ENCODE assay signal across 10 mouse cellular contexts in the genomic region with DNA sequence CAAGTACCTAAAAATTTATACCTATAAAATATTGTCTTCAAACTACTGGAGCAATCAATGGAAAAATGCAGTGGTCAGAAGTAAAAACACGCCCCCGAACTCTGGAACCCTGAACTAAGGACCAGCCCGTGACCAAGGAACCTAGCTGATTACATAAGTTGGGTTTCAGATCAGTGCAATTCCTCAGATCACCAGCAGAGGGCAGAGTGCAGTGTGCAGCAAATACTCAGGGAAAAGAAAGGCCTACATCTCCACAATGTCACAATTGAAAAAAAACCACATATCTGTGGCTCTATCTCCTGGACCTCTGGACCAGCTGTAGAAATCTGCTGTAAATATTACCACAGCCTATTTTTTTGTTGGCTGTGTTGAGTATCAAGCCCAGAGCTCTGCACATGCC. TPM values are rescaled to one million over a fixed set of nuclear protein-coding genes. Genes with fewer than 3 reads are reported as not detected.
DNase-seq lines count a peak whose midpoint lies in the region; ATAC-seq and TF ChIP-seq lines count a peak whose summit lies in the region.
"Had no signal": no experiment of that assay in that cellular context is flagged by ENCODE, and none has a peak within 500 bp of the region (broad histone marks: within the 10 kb centered on the region; RNA-seq: fewer than 3 reads in every experiment).

No protein-coding gene starts in this region.

- no peaks in the 10 kb centered on the region for H3K4me1 ChIP-seq in kidney, embryonic 15.5 days
- H3K4me1 ChIP-seq in forebrain, postnatal 0 days (ENCODE audit: insufficient read depth), result no peaks in the 10 kb centered on the region
- H3K4me1 ChIP-seq in intestine, postnatal 0 days (replicated peaks; ENCODE audit: control insufficient read depth, insufficient read depth, low read length), result no peaks in the 10 kb centered on the region
- no peaks in the 10 kb centered on the region for H3K4me1 ChIP-seq in limb, embryonic 14.5 days (ENCODE audit: control insufficient read depth, insufficient read depth, low read length)
- peaks cover 8% of the 10 kb centered on the region for H3K4me1 ChIP-seq in thymus, adult 2 months (replicated peaks; ENCODE audit: control insufficient read depth, insufficient read depth, low read length)
- H3K4me1 ChIP-seq: embryonic facial prominence, embryonic 13.5 days; neural tube, embryonic 13.5 days had no signal

- no peak overlapping the region for H3K4me3 ChIP-seq in kidney, embryonic 15.5 days (replicated peaks)
- H3K4me3 ChIP-seq in forebrain, postnatal 0 days (ENCODE audit: low read depth, low read length), result no peak overlapping the region
- no peak overlapping the region for H3K4me3 ChIP-seq in intestine, postnatal 0 days (ENCODE audit: low read depth, low read length)
- no peak overlapping the region for H3K4me3 ChIP-seq in limb, embryonic 14.5 days (replicated peaks; ENCODE audit: low read length)
- no peak overlapping the region for H3K4me3 ChIP-seq in thymus, adult 2 months (ENCODE audit: control insufficient read depth, insufficient read depth, low read length)
- H3K4me3 ChIP-seq: embryonic facial prominence, embryonic 13.5 days; neural tube, embryonic 13.5 days had no signal

- peak; percentile 97 for TF ChIP-seq CTCF in forebrain, postnatal 0 days (IDR thresholded peaks at IDR 0.05; ENCODE audit: low read depth)
- TF ChIP-seq CTCF in intestine, postnatal 0 days (IDR thresholded peaks at IDR 0.05; ENCODE audit: low read depth), result peak; percentile 95
- no peak for TF ChIP-seq CTCF in thymus, adult 2 months (IDR thresholded peaks at IDR 0.05; ENCODE audit: borderline replicate concordance, control insufficient read depth, extremely low read depth, insufficient read depth, low read length, poor library complexity)

- TF ChIP-seq POLR2A in limb, embryonic 14.5 days (IDR thresholded peaks at IDR 0.05; ENCODE audit: borderline replicate concordance, extremely low read depth, insufficient read depth, insufficient read length), result no peak
- no peak for TF ChIP-seq POLR2A in thymus, adult 2 months (IDR thresholded peaks at IDR 0.05; ENCODE audit: control insufficient read depth, extremely low read depth, insufficient read depth, low read length, poor library complexity)

- WGBS in kidney, embryonic 15.5 days, result 27% methylated on average over 3 of the region's 3 CpGs
- 36% methylated on average over 3 of the region's 3 CpGs for WGBS in forebrain, postnatal 0 days
- WGBS in intestine, postnatal 0 days, result 27% methylated on average over 3 of the region's 3 CpGs
- 42% methylated on average over 3 of the region's 3 CpGs for WGBS in limb, embryonic 14.5 days
- WGBS in thymus, adult 2 months, result 30% methylated on average over 3 of the region's 3 CpGs

- peaks cover 55% of the 10 kb centered on the region for H3K36me3 ChIP-seq in kidney, embryonic 15.5 days
- H3K36me3 ChIP-seq in forebrain, postnatal 0 days (ENCODE audit: insufficient read depth), result peaks cover 25% of the 10 kb centered on the region
- peaks cover 37% of the 10 kb centered on the region for H3K36me3 ChIP-seq in intestine, postnatal 0 days (ENCODE audit: control insufficient read depth, insufficient read depth)
- peaks cover 64% of the 10 kb centered on the region for H3K36me3 ChIP-seq in limb, embryonic 14.5 days (ENCODE audit: control insufficient read depth, insufficient read depth, low read length)
- H3K36me3 ChIP-seq in thymus, adult 2 months (ENCODE audit: control insufficient read depth, insufficient read depth, low read length), result no peaks in the 10 kb centered on the region

- H3K9ac ChIP-seq in kidney, embryonic 15.5 days, result no peak overlapping the region
- H3K9ac ChIP-seq in forebrain, postnatal 0 days, result no peak overlapping the region
- H3K9ac ChIP-seq in intestine, postnatal 0 days (ENCODE audit: low read depth, low read length), result no peak overlapping the region
- H3K9ac ChIP-seq in limb, embryonic 14.5 days (ENCODE audit: low read depth, low read length, severe bottlenecking), result no peak overlapping the region
- H3K9ac ChIP-seq: embryonic facial prominence, embryonic 13.5 days; neural tube, embryonic 13.5 days had no signal

- ATAC-seq in kidney, embryonic 15.5 days (replicated peaks; ENCODE audit: low FRiP score), result no peak
- no peak for ATAC-seq in forebrain, postnatal 0 days
- no peak for ATAC-seq in intestine, postnatal 0 days
- no peak for ATAC-seq in limb, embryonic 14.5 days (ENCODE audit: low FRiP score, low read depth)

- peak; percentile 85 for DNase-seq in kidney, adult 18-20 months
- DNase-seq in c-Kit-positive CD71-negative TER-119-negative erythroid progenitor cells, embryonic 14.5 days (ENCODE audit: low read depth), result peak; percentile 75
- DNase-seq in forebrain, postnatal 0 days, result peak; percentile 86
- DNase-seq in limb, embryonic 14.5 days (ENCODE audit: low spot score), result peak; percentile 82
- DNase-seq in ovary, adult 18-20 months (ENCODE audit: low spot score), result peak; percentile 35
- DNase-seq in thymus, adult 2 months, result peak; percentile 79

- no peaks in the 10 kb centered on the region for H3K9me3 ChIP-seq in kidney, embryonic 15.5 days (replicated peaks)
- no peaks in the 10 kb centered on the region for H3K9me3 ChIP-seq in forebrain, postnatal 0 days (ENCODE audit: low read length)
- no peaks in the 10 kb centered on the region for H3K9me3 ChIP-seq in intestine, postnatal 0 days (ENCODE audit: control insufficient read depth)
- no peaks in the 10 kb centered on the region for H3K9me3 ChIP-seq in limb, embryonic 14.5 days (ENCODE audit: control insufficient read depth, low read length)
- H3K9me3 ChIP-seq: embryonic facial prominence, embryonic 13.5 days; neural tube, embryonic 13.5 days had no signal

- no peak overlapping the region for H3K27ac ChIP-seq in kidney, embryonic 15.5 days
- H3K27ac ChIP-seq in forebrain, postnatal 0 days (ENCODE audit: low read depth, low read length), result no peak overlapping the region
- H3K27ac ChIP-seq in intestine, postnatal 0 days (ENCODE audit: low read depth, low read length), result no peak overlapping the region
- no peak overlapping the region for H3K27ac ChIP-seq in limb, embryonic 14.5 days (replicated peaks; ENCODE audit: low read depth, low read length)
- H3K27ac ChIP-seq in thymus, adult 2 months (ENCODE audit: control insufficient read depth, insufficient read depth, low read length), result no peak overlapping the region
- H3K27ac ChIP-seq: embryonic facial prominence, embryonic 13.5 days; neural tube, embryonic 13.5 days had no signal

- no peaks in the 10 kb centered on the region for H3K27me3 ChIP-seq in kidney, embryonic 15.5 days
- H3K27me3 ChIP-seq in forebrain, postnatal 0 days (ENCODE audit: insufficient read depth, low read length), result no peaks in the 10 kb centered on the region
- H3K27me3 ChIP-seq in intestine, postnatal 0 days (replicated peaks; ENCODE audit: control insufficient read depth, insufficient read depth, low read length), result no peaks in the 10 kb centered on the region
- H3K27me3 ChIP-seq in limb, embryonic 14.5 days (ENCODE audit: control insufficient read depth, insufficient read depth, low read length), result no peaks in the 10 kb centered on the region
- H3K27me3 ChIP-seq in thymus, adult 2 months (ENCODE audit: control insufficient read depth, insufficient read depth, low read length), result no peaks in the 10 kb centered on the region
- H3K27me3 ChIP-seq: embryonic facial prominence, embryonic 13.5 days; neural tube, embryonic 13.5 days had no signal

- H3K4me2 ChIP-seq in kidney, embryonic 15.5 days, result no peak overlapping the region
- no peak overlapping the region for H3K4me2 ChIP-seq in forebrain, postnatal 0 days (ENCODE audit: low read depth)
- no peak overlapping the region for H3K4me2 ChIP-seq in intestine, postnatal 0 days (replicated peaks; ENCODE audit: low read depth)
- no peak overlapping the region for H3K4me2 ChIP-seq in limb, embryonic 14.5 days (replicated peaks; ENCODE audit: low read depth, low read length, severe bottlenecking)
- H3K4me2 ChIP-seq: embryonic facial prominence, embryonic 13.5 days; neural tube, embryonic 13.5 days had no signal

RNA-seq across cellular contexts. Expression of a gene that starts 13.1 kb away (rescaled TPM):
- polyA plus RNA-seq in kidney, embryonic 15.5 days (2015; fragmentation: Nextera tagmentation; extraction: Ambion mirVana), result 20.2 and 21.9 TPM in 2 replicates
- 7.2 and 9.8 TPM in 2 replicates for total RNA-seq in forebrain, postnatal 0 days (2014; rRNA removed)
- polyA plus RNA-seq in forebrain, postnatal 0 days (2015; fragmentation: Nextera tagmentation; extraction: Ambion mirVana), result 6.5 and 8.6 TPM in 2 replicates
- polyA plus RNA-seq in intestine, postnatal 0 days (2015; fragmentation: Nextera tagmentation; extraction: Ambion mirVana), result 15.4 TPM in 2 replicates
- polyA plus RNA-seq in limb, embryonic 14.5 days (2012; rRNA removed), result 19.7 and 23.1 TPM in 2 replicates
- polyA plus RNA-seq in limb, embryonic 14.5 days (2014; fragmentation: Nextera tagmentation; extraction: Ambion mirVana), result 18.1 and 20.5 TPM in 2 replicates
- polyA plus RNA-seq in thymus, adult 2 months (2012; rRNA removed), result 18.0 and 28.2 TPM in 2 replicates

Comparison
In these comparisons a context has a peak if more than half of its experiments do, and no peak if none do; other contexts are left out.
1. DNase-seq: peak in every context shown above with its lines; median percentile 86 in forebrain, postnatal 0 days; 85 in kidney, adult 18-20 months; 82 in limb, embryonic 14.5 days; 79 in thymus, adult 2 months; 75 in c-Kit-positive CD71-negative TER-119-negative erythroid progenitor cells, embryonic 14.5 days; 35 in ovary, adult 18-20 months.